Mouse (Mus musculus) frontal cortex, adult (tissue): ENCODE results near the gene Nanos2.

ENCODE experiments used
- ATAC-seq: cut with Nextera tagmentation; 2 replicates; pipeline ENCODE4 v1.9.2; 2017; ENCODE audit warnings: mild to moderate bottlenecking, moderate library complexity, mixed read lengths; ENCODE audit not compliant: low TSS enrichment

The Nanos2 gene

GRCm38 (mm10) chr7:19016042-19016441 is 28.8 kb downstream of the Nanos2 start:
- no peak for ATAC-seq

GRCm38 (mm10) chr7:19017909-19018308 is 30.7 kb downstream of the Nanos2 start:
- ATAC-seq: no peak

- no peak for ATAC-seq
These were observed 33.8 kb downstream of the Nanos2 start for GRCm38 (mm10) chr7:19021048-19021447.

- ATAC-seq: no peak
These were observed 35.2 kb downstream of the Nanos2 start for GRCm38 (mm10) chr7:19022189-19022958.

- no peak for ATAC-seq
These were observed 36.2 kb downstream of the Nanos2 start, which contains the start of gene Foxa3 for GRCm38 (mm10) chr7:19023357-19023814. Gene Foxa3 (minus strand): TSS chr7:19023538.

GRCm38 (mm10) chr7:19024096-19024506 is 36.9 kb downstream of the Nanos2 start, which contains the start of gene Sympk:
Gene Sympk (plus strand): TSS chr7:19024377.
- ATAC-seq: peak; percentile 91

- peak; percentile 24; the same call in 1 of the 2 replicates for ATAC-seq
These were observed 37.5 kb downstream of the Nanos2 start for GRCm38 (mm10) chr7:19024581-19025255.

GRCm38 (mm10) chr7:19028067-19028466 is 40.9 kb downstream of the Nanos2 start:
- ATAC-seq: no peak

GRCm38 (mm10) chr7:19029084-19029653 is 42.0 kb downstream of the Nanos2 start:
- ATAC-seq: peak; percentile 38; the same call in 1 of the 2 replicates

GRCm38 (mm10) chr7:19031641-19032040 is 44.4 kb downstream of the Nanos2 start:
- no peak for ATAC-seq
